Mouse (Mus musculus) CH12.LX (cell line): ENCODE results near the gene Ell2. TPM values are rescaled to one million over a fixed set of nuclear protein-coding genes. Genes with fewer than 3 reads are reported as not detected.

Source experiments
- DNase-seq: peaks from one replicate; pipeline ENCODE4 v3.0.0-alpha.2; 2013; ENCODE audit errors: extremely low read depth
- H3K27ac ChIP-seq: 2 replicates; pipeline ENCODE4 v1.5.1; 2012; ENCODE audit warnings: low read depth, mild to moderate bottlenecking, control low read depth, moderate library complexity; ENCODE audit not compliant: insufficient read depth
- H3K27me3 ChIP-seq: replicated peaks from 2 replicates; pipeline ENCODE3; 2012; ENCODE audit warnings: inconsistent platforms
- H3K36me3 ChIP-seq, 2 experiments: replicated peaks in 1 of 2; 2 replicates each; pipeline versions ENCODE3 to v1.6.1; 2012; ENCODE audit warnings: inconsistent platforms in 1 of 2, low read length in 1 of 2, mild to moderate bottlenecking in 1 of 2, mixed read lengths in 1 of 2, moderate library complexity in 1 of 2; ENCODE audit not compliant: control insufficient read depth in 1 of 2, insufficient read depth in 1 of 2
- H3K4me1 ChIP-seq, 2 experiments: 2 replicates each; pipeline ENCODE4 v1.6.1; 2012; ENCODE audit warnings: inconsistent platforms in 1 of 2, moderate library complexity in 1 of 2; ENCODE audit not compliant: insufficient read depth in 2 of 2, control insufficient read depth in 1 of 2
- H3K4me2 ChIP-seq: 2 replicates; pipeline ENCODE4 v1.6.1; 2012; ENCODE audit warnings: low read depth, mild to moderate bottlenecking, control low read depth; ENCODE audit not compliant: poor library complexity, insufficient read depth, severe bottlenecking
- H3K4me3 ChIP-seq, 3 experiments: fragments of 150-350 bp in 1 of 3; sonication (generic) in 1 of 3; replicated peaks in 1 of 3; 2 replicates each; pipeline versions ENCODE3 to v1.5.1; 2011 to 2012; ENCODE audit warnings: low read depth in 2 of 3, low read length in 2 of 3, mild to moderate bottlenecking in 2 of 3, moderate library complexity in 2 of 3, control low read depth in 1 of 3, improper control_type of control experiment in 1 of 3, inconsistent platforms in 1 of 3, mixed read lengths in 1 of 3; ENCODE audit not compliant: poor library complexity in 1 of 3
- H3K79me2 ChIP-seq: replicated peaks from 2 replicates; pipeline ENCODE4 v1.6.1; 2012; ENCODE audit warnings: mild to moderate bottlenecking, moderate library complexity; ENCODE audit not compliant: control insufficient read depth, poor library complexity, insufficient read depth, severe bottlenecking; ENCODE audit errors: extremely low read depth
- H3K9ac ChIP-seq: 2 replicates; pipeline ENCODE4 v1.6.1; 2012; ENCODE audit warnings: low read depth, mild to moderate bottlenecking, control low read depth, moderate library complexity; ENCODE audit not compliant: insufficient read depth
- H3K9me3 ChIP-seq: replicated peaks from 2 replicates; pipeline ENCODE3; 2012; ENCODE audit warnings: low read length, inconsistent platforms, mixed read lengths
- CHD2 ChIP-seq: IDR thresholded peaks from 2 replicates; pipeline ENCODE4 v1.6.1; 2011; ENCODE audit warnings: low read length, improper control_type of control experiment
- CTCF ChIP-seq, 2 experiments: IDR thresholded peaks in 1 of 2; conservative IDR thresholded peaks in 1 of 2; 2 replicates each; pipeline ENCODE4 v1.5.1; 2011 to 2012; ENCODE audit warnings: low read depth in 2 of 2, low read length in 2 of 2, improper control_type of control experiment in 1 of 2, inconsistent platforms in 1 of 2, mild to moderate bottlenecking in 1 of 2, moderate library complexity in 1 of 2
- ELF1 ChIP-seq: IDR thresholded peaks from 2 replicates; pipeline ENCODE4 v1.6.1; 2014; ENCODE audit warnings: low read depth, mild to moderate bottlenecking, inconsistent platforms, low read length, improper control_type of control experiment
- ETS1 ChIP-seq: conservative IDR thresholded peaks from 2 replicates; pipeline ENCODE4 v1.6.1; 2012; ENCODE audit warnings: low read depth, mild to moderate bottlenecking, inconsistent platforms, low read length, improper control_type of control experiment, moderate library complexity
- GABPA ChIP-seq: IDR thresholded peaks from 2 replicates; pipeline ENCODE4 v1.6.1; 2012; ENCODE audit warnings: low read depth, low read length, improper control_type of control experiment, inconsistent platforms; ENCODE audit not compliant: insufficient replicate concordance
- IRF4 ChIP-seq: IDR thresholded peaks from 2 replicates; pipeline ENCODE4 v1.6.1; 2014; ENCODE audit warnings: low read depth, mild to moderate bottlenecking, inconsistent platforms, low read length, improper control_type of control experiment
- JUND ChIP-seq: conservative IDR thresholded peaks from 2 replicates; pipeline ENCODE4 v1.6.1; 2011; ENCODE audit warnings: low read depth, low read length, improper control_type of control experiment
- MAFK ChIP-seq: IDR thresholded peaks from 2 replicates; pipeline ENCODE4 v1.6.1; 2011; ENCODE audit warnings: low read length, improper control_type of control experiment; ENCODE audit not compliant: insufficient replicate concordance
- MAZ ChIP-seq: IDR thresholded peaks from 2 replicates; pipeline ENCODE4 v1.6.1; 2012; ENCODE audit warnings: low read depth, mild to moderate bottlenecking, inconsistent platforms, low read length, improper control_type of control experiment, moderate library complexity
- MXI1 ChIP-seq: IDR thresholded peaks from 2 replicates; pipeline ENCODE4 v1.6.1; 2011; ENCODE audit warnings: mild to moderate bottlenecking, low read depth, low read length, improper control_type of control experiment
- MYC ChIP-seq: IDR thresholded peaks from 2 replicates; pipeline ENCODE4 v1.6.1; 2011; ENCODE audit warnings: low read depth, mild to moderate bottlenecking, improper control_type of control experiment, low read length
- NRF1 ChIP-seq: IDR thresholded peaks from 2 replicates; pipeline ENCODE4 v1.6.1; 2014; ENCODE audit warnings: low read depth, mild to moderate bottlenecking, inconsistent platforms, low read length, improper control_type of control experiment, moderate library complexity
- PAX5 ChIP-seq: IDR thresholded peaks from 2 replicates; pipeline ENCODE4 v1.6.1; 2012; ENCODE audit warnings: low read length, inconsistent platforms, mixed read lengths
- POLR2A ChIP-seq: IDR thresholded peaks from 2 replicates; pipeline ENCODE4 v1.6.1; 2011; ENCODE audit warnings: low read depth, mild to moderate bottlenecking, improper control_type of control experiment, low read length
- POLR2AphosphoS2 ChIP-seq: IDR thresholded peaks from 2 replicates; pipeline ENCODE4 v1.6.1; 2011; ENCODE audit warnings: low read depth, low read length, improper control_type of control experiment
- RCOR1 ChIP-seq: conservative IDR thresholded peaks from 2 replicates; pipeline ENCODE4 v1.6.1; 2012; ENCODE audit warnings: low read depth, mild to moderate bottlenecking, inconsistent platforms, low read length, improper control_type of control experiment
- SIN3A ChIP-seq: IDR thresholded peaks from 2 replicates; pipeline ENCODE4 v1.6.1; 2012; ENCODE audit warnings: low read length, improper control_type of control experiment, inconsistent platforms
- UBTF ChIP-seq: IDR thresholded peaks from 2 replicates; pipeline ENCODE4 v1.6.1; 2012; ENCODE audit warnings: low read depth, mild to moderate bottlenecking, inconsistent platforms, low read length, improper control_type of control experiment, moderate library complexity
- ZNF384 ChIP-seq: IDR thresholded peaks from 2 replicates; pipeline ENCODE4 v1.6.1; 2012; ENCODE audit warnings: low read depth, low read length, improper control_type of control experiment, inconsistent platforms
- dilution Hi-C: fragments of 300-500 bp; cut with MboI; formaldehyde crosslinking; loops from 2 replicates; pipeline ENCODE4 v1.14.3; 2020; ENCODE audit warnings: low sequenced_read_pairs; ENCODE audit not compliant: extremely low pct_unique_long_range_greater_than_20kb, extremely low pct_ligation_motif_present
- in situ Hi-C: fragments of 300-500 bp; cut with MboI; formaldehyde crosslinking; loops from 3 replicates; pipeline ENCODE4 v1.14.3; 2019; ENCODE audit warnings: low sequenced_read_pairs, low pct_ligation_motif_present, low pct_unique_long_range_greater_than_20kb, mixed read lengths
- polyA plus RNA-seq: library from polyadenylated mRNA; unstranded; fragments of >175 nt; gene quantifications from 2 replicates; pipeline ENCODE4 v1.2.1, GENCODE M21; 2012; ENCODE audit warnings: low read depth; ENCODE audit not compliant: insufficient read length
- total RNA-seq, 2 experiments: library from RNA; depleted of rRNA; stranded (reverse); fragments of 300-350 nt in 1 of 2; fragments of >200 nt in 1 of 2; gene quantifications; 2 replicates each; pipeline ENCODE4 v1.2.3; 2012 to 2014

The Ell2 gene
- total and polyA plus RNA-seq, 3 experiments: 44.4 to 123 (median 50.9) TPM

- dilution Hi-C loops (no loop called here), in situ Hi-C loops (no loop called here)
- Histone ChIP-seq H3K4me1 (peaks cover 17 to 43% of the 10 kb centered on the region in 2 experiments), H3K79me2 (peaks cover 48% of the 10 kb centered on the region), H3K4me3 (no peak overlapping the region), H3K9ac (no peak overlapping the region), H3K27me3 (no peaks in the 10 kb centered on the region), H3K36me3 (peaks cover 29 to 62% of the 10 kb centered on the region in 2 experiments), H3K27ac (no peak overlapping the region), H3K9me3 (no peaks in the 10 kb centered on the region)
- no peak for DNase-seq
- TF ChIP-seq MAZ: no peak
- no peak for TF ChIP-seq NRF1
- no peak for TF ChIP-seq POLR2AphosphoS2
- TF ChIP-seq MYC: no peak
- no peak for TF ChIP-seq MAFK
- no peak for TF ChIP-seq JUND
- TF ChIP-seq, all 38 proteins: peak for 0
- H3K4me2 ChIP-seq: no peak overlapping the region
Measured at GRCm38 (mm10) chr13:75747265-75747664, 40.7 kb downstream of the Ell2 start.

GRCm38 (mm10) chr13:75748685-75749084 lies 42.1 kb downstream of the Ell2 start:
- Histone ChIP-seq H3K36me3 (peaks cover 36 to 68% of the 10 kb centered on the region in 2 experiments), H3K27me3 (no peaks in the 10 kb centered on the region), H3K4me2 (no peak overlapping the region), H3K4me3 (no peak overlapping the region), H3K9ac (no peak overlapping the region), H3K9me3 (no peaks in the 10 kb centered on the region), H3K27ac (no peak overlapping the region), H3K79me2 (peaks cover 41% of the 10 kb centered on the region), H3K4me1 (peaks cover 13 to 32% of the 10 kb centered on the region in 2 experiments)
- dilution Hi-C loops: no loop called here
- TF ChIP-seq PAX5 (no peak), SIN3A (no peak), ELF1 (no peak), ETS1 (no peak), MXI1 (no peak), RCOR1 (no peak), CHD2 (no peak), POLR2AphosphoS2 (no peak), UBTF (no peak), ZNF384 (no peak), GABPA (no peak), POLR2A (no peak), IRF4 (no peak), CTCF (conservative IDR thresholded peaks at IDR 0.05 in 1 of 2, IDR thresholded peaks at IDR 0.05 in 1 of 2; ENCODE audit: low read depth in 2 of 2, low read length in 2 of 2) (no peak)
- DNase-seq: no peak
- in situ Hi-C loops: no loop called here
